Mouse (Mus musculus) right cerebral cortex, postnatal 36 days (tissue): ENCODE measurements around the gene Tmem45b.
A peak's percentile ranks its signal among the peaks of the same experiment; 100 is the strongest.

Source experiments
- DNase-seq, 2 experiments: peaks; one replicate each; pipeline ENCODE4 v3.0.0; 2022; ENCODE audit warnings: low spot score in 2 of 2, mixed read lengths in 1 of 2

Tmem45b gene

GRCm38 (mm10) chr9:31404311-31404710 is 60.0 kb downstream of the Tmem45b start:
- DNase-seq: no peak

DNA sequence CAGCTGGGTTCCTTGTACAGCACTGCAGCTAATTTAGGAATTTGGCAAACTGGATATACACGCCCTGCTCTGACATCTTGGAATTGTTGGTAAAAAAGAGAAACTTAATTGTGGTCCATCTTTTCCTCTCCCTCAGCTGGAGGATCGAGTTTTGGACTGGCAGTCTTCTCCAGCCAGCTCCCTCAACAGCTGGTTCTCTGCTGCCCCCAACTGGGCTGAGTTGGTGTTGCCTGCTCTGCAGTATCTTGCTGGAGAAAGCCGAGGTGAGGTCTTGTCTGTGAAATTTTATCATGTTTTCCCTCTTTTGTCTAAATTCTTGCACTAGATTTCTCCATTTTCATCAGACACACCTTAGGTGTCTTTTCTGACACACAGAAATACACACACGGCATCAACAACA is 63.8 kb downstream of the Tmem45b start:
- DNase-seq: peak in 1 of 2 experiments; percentile 53

GRCm38 (mm10) chr9:31387206-31387605 is 77.1 kb downstream of the Tmem45b start:
- DNase-seq: no peak

DNA sequence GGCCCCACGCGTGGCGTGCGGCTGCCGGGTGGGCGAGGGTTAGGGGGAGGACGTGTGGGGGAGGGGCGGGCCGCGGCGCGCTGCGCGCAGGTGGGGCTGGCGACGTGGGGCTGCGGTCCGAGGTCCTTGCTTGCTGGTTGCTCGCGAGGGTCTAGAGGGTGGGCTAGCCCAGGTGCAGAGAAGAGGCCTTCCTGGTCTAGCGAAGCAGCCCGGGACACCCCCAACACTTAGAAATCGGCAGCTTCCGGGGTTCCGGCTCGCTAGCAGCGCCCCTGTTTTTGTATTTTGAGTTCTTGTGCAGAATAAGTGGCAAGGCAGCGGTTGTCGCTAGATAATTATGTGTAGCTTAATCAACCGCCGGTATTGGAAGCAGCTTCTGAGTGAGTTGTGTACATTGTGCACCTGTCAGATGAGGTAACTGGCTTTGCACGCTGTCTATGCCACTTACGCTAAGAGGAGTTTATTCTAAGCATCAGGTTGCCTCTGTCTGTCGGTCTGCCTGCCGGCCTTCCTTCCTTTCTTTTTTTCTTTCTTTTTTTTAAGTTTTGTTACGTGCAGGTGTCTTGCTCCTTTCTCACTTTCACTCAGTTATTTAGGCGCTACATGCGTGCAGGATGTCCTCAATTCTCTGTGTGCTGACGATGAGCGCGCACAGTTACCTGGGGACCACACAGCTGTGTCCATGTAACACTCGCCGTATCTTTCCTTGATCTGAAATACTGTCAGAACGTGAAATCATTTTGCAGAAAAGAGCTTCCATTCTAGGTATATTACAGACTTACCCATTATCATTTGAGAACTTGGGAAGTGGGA is 77.7 kb downstream of the Tmem45b start:
- DNase-seq: no peak

- DNase-seq: peak; percentile 89 to 93
These were observed 78.3 kb downstream of the Tmem45b start, which contains the start of gene Nfrkb for GRCm38 (mm10) chr9:31385947-31386354. Gene Nfrkb (plus strand): TSS chr9:31386192.

DNA sequence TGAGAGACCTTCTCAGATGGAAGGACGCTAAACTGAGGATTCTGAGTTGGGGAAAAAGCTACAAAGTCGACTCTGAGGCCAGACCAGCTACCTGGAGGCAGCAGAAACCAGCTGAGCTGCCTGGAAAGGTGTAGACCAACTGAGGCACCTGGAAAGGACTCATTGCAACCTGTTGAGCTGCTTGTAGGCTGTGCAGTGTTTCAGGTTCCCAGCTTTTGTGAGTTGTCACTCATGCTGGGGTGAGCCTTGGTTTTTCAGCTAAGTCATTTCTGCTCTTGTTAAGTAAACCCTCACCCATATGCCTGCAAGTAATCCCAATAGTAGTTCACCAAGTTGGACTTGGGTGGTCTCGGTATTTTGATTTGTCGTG is 78.8 kb downstream of the Tmem45b start:
- DNase-seq: no peak

DNA sequence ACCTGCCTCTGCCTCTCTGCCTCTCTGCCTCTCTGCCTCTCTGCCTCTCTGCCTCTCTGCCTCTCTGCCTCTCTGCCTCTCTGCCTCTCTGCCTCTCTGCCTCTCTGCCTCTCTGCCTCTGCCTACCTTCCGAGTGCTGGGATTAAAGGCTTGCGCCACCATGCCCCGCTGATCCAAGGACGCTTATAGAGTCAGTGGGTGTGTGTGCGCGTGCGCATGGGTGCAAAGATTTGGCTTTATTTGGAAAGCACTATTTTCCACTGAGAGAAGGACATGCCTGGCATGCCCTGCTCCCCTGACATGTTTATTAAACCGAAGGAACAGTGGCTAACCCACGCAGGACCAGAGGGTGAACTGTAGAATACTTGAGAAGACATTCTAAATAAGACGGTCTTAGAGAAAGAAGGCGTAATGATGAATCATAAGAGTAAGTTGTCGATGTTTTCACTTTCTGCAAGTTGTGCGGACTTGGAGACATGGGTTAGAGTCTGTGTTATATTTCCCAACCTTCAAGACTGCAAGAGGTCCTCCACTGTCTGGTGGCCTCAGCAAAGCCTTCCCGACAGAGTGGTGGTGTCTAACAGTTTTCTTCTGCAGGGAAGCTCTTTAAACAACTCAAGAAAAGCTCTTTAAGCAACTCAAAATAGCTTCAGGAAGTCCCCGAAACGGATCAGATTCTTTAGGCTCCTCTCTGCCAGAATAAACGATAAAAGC is 79.3 kb downstream of the Tmem45b start:
- DNase-seq: no peak

DNA sequence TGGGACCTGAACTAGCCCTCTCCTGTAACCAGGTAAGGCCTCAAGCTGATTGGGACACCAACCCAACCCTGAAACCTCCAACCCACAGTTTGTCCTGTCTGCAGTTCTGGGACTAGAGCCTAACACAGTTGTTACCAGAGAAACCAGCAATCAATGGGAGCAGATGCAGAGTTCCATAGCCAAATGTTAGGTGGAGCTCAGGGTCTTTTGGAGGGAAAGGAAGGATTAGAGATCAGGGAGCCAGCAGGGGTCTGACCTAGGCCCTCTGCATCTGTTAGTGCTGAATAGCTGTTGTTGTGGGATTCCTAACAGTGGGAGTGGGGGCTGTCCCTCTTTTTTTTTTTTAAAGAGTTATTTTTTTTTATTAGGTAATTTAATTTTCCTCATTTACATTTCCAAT is 87.6 kb downstream of the Tmem45b start:
- DNase-seq: no peak
